9 mouse cellular contexts compared by ENCODE assay signal in the genomic region with DNA sequence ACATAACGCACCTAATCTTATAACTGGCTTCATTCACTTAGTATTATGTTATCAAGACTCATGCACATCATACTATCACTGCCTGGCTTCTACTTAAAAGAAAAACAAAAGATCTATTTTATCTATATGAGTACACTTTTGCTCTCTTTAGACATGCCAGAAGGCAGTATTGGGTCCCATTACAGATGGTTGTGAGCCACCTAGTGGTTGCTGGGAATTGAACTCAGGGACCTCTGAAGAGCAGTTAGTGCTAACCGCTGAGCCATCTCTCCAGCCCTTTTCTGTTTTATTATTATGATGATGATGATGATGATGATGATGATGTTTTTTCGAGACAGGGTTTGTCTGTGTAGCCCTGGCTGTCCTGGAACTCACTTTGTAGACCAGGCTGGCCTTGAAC. TPM values are rescaled to one million over a fixed set of nuclear protein-coding genes. Genes with fewer than 3 reads are reported as not detected.
A peak's percentile ranks its signal among the peaks of the same experiment; 100 is the strongest.
DNase-seq lines count a peak whose midpoint lies in the region; ATAC-seq and TF ChIP-seq lines count a peak whose summit lies in the region.
"Had no signal": no experiment of that assay in that cellular context is flagged by ENCODE, and none has a peak within 500 bp of the region (broad histone marks: within the 10 kb centered on the region; RNA-seq: fewer than 3 reads in every experiment).

No protein-coding gene starts in this region.

- TF ChIP-seq CTCF in heart, postnatal 0 days (IDR thresholded peaks at IDR 0.05; ENCODE audit: low read depth): peak; percentile 57

- no peaks in the 10 kb centered on the region for H3K36me3 ChIP-seq in midbrain, embryonic 14.5 days (ENCODE audit: control insufficient read depth, insufficient read depth, low read length)
- H3K36me3 ChIP-seq in midbrain, embryonic 15.5 days (replicated peaks): no peaks in the 10 kb centered on the region
- H3K36me3 ChIP-seq in heart, postnatal 0 days (replicated peaks; ENCODE audit: control insufficient read depth, insufficient read depth, low read length): no peaks in the 10 kb centered on the region
- H3K36me3 ChIP-seq: heart, embryonic 15.5 days had no signal

- H3K4me3 ChIP-seq in midbrain, embryonic 14.5 days (replicated peaks; ENCODE audit: low read depth, low read length): no peak overlapping the region
- H3K4me3 ChIP-seq in midbrain, embryonic 15.5 days: no peak overlapping the region
- no peak overlapping the region for H3K4me3 ChIP-seq in heart, postnatal 0 days (ENCODE audit: low read depth, low read length)
- H3K4me3 ChIP-seq: heart, embryonic 15.5 days had no signal

- 47% methylated on average over 3 of the region's 3 CpGs for WGBS in midbrain, embryonic 14.5 days
- 46% methylated on average over 3 of the region's 3 CpGs for WGBS in midbrain, embryonic 15.5 days
- 36% methylated on average over 3 of the region's 3 CpGs for WGBS in heart, postnatal 0 days

- ATAC-seq in midbrain, embryonic 14.5 days (ENCODE audit: low FRiP score, low TSS enrichment): no peak
- no peak for ATAC-seq in midbrain, embryonic 15.5 days (replicated peaks)
- no peak for ATAC-seq in heart, postnatal 0 days (ENCODE audit: insufficient read depth, low read depth)
- ATAC-seq in activated CD4-positive, CD25-positive, alpha-beta regulatory T cell, adult 4 months: no peak

- no peak overlapping the region for H3K4me2 ChIP-seq in midbrain, embryonic 14.5 days (ENCODE audit: low read length)
- H3K4me2 ChIP-seq in midbrain, embryonic 15.5 days: no peak overlapping the region
- no peak overlapping the region for H3K4me2 ChIP-seq in heart, postnatal 0 days (ENCODE audit: low read depth, low read length)
- H3K4me2 ChIP-seq: heart, embryonic 15.5 days had no signal

- no peak for TF ChIP-seq EP300 in heart, postnatal 0 days (IDR thresholded peaks at IDR 0.05; ENCODE audit: low read depth)

- intact Hi-C loops in gastrocnemius, postnatal 36 days (cut with DNase I): no loop called here

- H3K27ac ChIP-seq in midbrain, embryonic 14.5 days (replicated peaks; ENCODE audit: low read depth, low read length): no peak overlapping the region
- no peak overlapping the region for H3K27ac ChIP-seq in midbrain, embryonic 15.5 days
- H3K27ac ChIP-seq in heart, postnatal 0 days (ENCODE audit: low read depth): no peak overlapping the region
- H3K27ac ChIP-seq: heart, embryonic 15.5 days had no signal

- DNase-seq in cerebellum, postnatal 14 days: peak; percentile 66 to 68
- no peak for DNase-seq in cerebellum, adult 11 months
- peak; percentile 76 for DNase-seq in midbrain, embryonic 14.5 days
- peak; percentile 13 for DNase-seq in heart, postnatal 0 days (ENCODE audit: low spot score)
- peak; percentile 72 for DNase-seq in lung, postnatal 10 days
- DNase-seq in gastrocnemius, postnatal 36 days: no peak

- H3K9me3 ChIP-seq in midbrain, embryonic 14.5 days (ENCODE audit: control insufficient read depth, low read length): no peaks in the 10 kb centered on the region
- H3K9me3 ChIP-seq in midbrain, embryonic 15.5 days: no peaks in the 10 kb centered on the region
- no peaks in the 10 kb centered on the region for H3K9me3 ChIP-seq in heart, postnatal 0 days (replicated peaks; ENCODE audit: control insufficient read depth, low read length)
- H3K9me3 ChIP-seq: heart, embryonic 15.5 days had no signal

- H3K4me1 ChIP-seq in midbrain, embryonic 14.5 days (ENCODE audit: control insufficient read depth, insufficient read depth, low read length): no peaks in the 10 kb centered on the region
- no peaks in the 10 kb centered on the region for H3K4me1 ChIP-seq in midbrain, embryonic 15.5 days
- H3K4me1 ChIP-seq in heart, postnatal 0 days (ENCODE audit: control insufficient read depth, insufficient read depth): no peaks in the 10 kb centered on the region

- no peak overlapping the region for H3K9ac ChIP-seq in midbrain, embryonic 14.5 days (replicated peaks; ENCODE audit: low read length)
- no peak overlapping the region for H3K9ac ChIP-seq in midbrain, embryonic 15.5 days
- H3K9ac ChIP-seq in heart, postnatal 0 days (replicated peaks; ENCODE audit: low read depth, low read length): no peak overlapping the region
- H3K9ac ChIP-seq: heart, embryonic 15.5 days had no signal

- no peaks in the 10 kb centered on the region for H3K27me3 ChIP-seq in midbrain, embryonic 14.5 days (ENCODE audit: control insufficient read depth, insufficient read depth, low read length)
- H3K27me3 ChIP-seq in midbrain, embryonic 15.5 days (replicated peaks): no peaks in the 10 kb centered on the region
- H3K27me3 ChIP-seq in heart, postnatal 0 days (ENCODE audit: control insufficient read depth, insufficient read depth, low read length): no peaks in the 10 kb centered on the region
- H3K27me3 ChIP-seq: heart, embryonic 15.5 days had no signal

RNA-seq across cellular contexts. Expression of a gene that starts 13.4 kb away (rescaled TPM):
- 46.1 and 64.3 TPM in 2 replicates for polyA plus RNA-seq in midbrain, embryonic 14.5 days (2014; fragmentation: Nextera tagmentation; extraction: Ambion mirVana)
- 60.4 and 68.0 TPM in 2 replicates for polyA plus RNA-seq in midbrain, embryonic 15.5 days (2015; fragmentation: Nextera tagmentation; extraction: Ambion mirVana)
- total RNA-seq in heart, postnatal 0 days (2014; rRNA removed; ENCODE audit: low replicate concordance): 21.8 and 29.3 TPM in 2 replicates
- 15.0 and 16.1 TPM in 2 replicates for polyA plus RNA-seq in heart, postnatal 0 days (2015; fragmentation: Nextera tagmentation; extraction: Ambion mirVana)
- polyA plus RNA-seq in activated CD4-positive, CD25-positive, alpha-beta regulatory T cell, adult 4 months (2017; shearing (Covaris generic)): 10 to 100 TPM in 1 of 2 experiments, 1 to 10 TPM in 1; 8.1 to 10.9 TPM
- 10 to 100 TPM; 43.7 to 51.0 TPM for total RNA-seq in gastrocnemius, postnatal 36 days (2021)

RNA-seq across cellular contexts. Expression of a gene that starts 19.4 kb away (rescaled TPM):
- 14.9 and 17.8 TPM in 2 replicates for polyA plus RNA-seq in midbrain, embryonic 14.5 days (2014; fragmentation: Nextera tagmentation; extraction: Ambion mirVana)
- polyA plus RNA-seq in midbrain, embryonic 15.5 days (2015; fragmentation: Nextera tagmentation; extraction: Ambion mirVana): 13.8 and 15.9 TPM in 2 replicates
- total RNA-seq in heart, postnatal 0 days (2014; rRNA removed; ENCODE audit: low replicate concordance): 19.1 and 31.1 TPM in 2 replicates
- polyA plus RNA-seq in heart, postnatal 0 days (2015; fragmentation: Nextera tagmentation; extraction: Ambion mirVana): 5.4 and 5.9 TPM in 2 replicates
- polyA plus RNA-seq in activated CD4-positive, CD25-positive, alpha-beta regulatory T cell, adult 4 months (2017; shearing (Covaris generic)): 10 to 100 TPM; 17.9 to 25.0 TPM
- total RNA-seq in gastrocnemius, postnatal 36 days (2021): 10 to 100 TPM; 15.0 to 24.6 TPM

RNA-seq across cellular contexts. Expression of a gene that starts 21.0 kb away (rescaled TPM):
- 18.8 and 20.8 TPM in 2 replicates for polyA plus RNA-seq in midbrain, embryonic 14.5 days (2014; fragmentation: Nextera tagmentation; extraction: Ambion mirVana)
- 17.4 and 17.5 TPM in 2 replicates for polyA plus RNA-seq in midbrain, embryonic 15.5 days (2015; fragmentation: Nextera tagmentation; extraction: Ambion mirVana)
- total RNA-seq in heart, postnatal 0 days (2014; rRNA removed; ENCODE audit: low replicate concordance): 12.5 and 17.4 TPM in 2 replicates
- 4.8 and 5.0 TPM in 2 replicates for polyA plus RNA-seq in heart, postnatal 0 days (2015; fragmentation: Nextera tagmentation; extraction: Ambion mirVana)
- polyA plus RNA-seq in activated CD4-positive, CD25-positive, alpha-beta regulatory T cell, adult 4 months (2017; shearing (Covaris generic)): 10 to 100 TPM; 19.2 to 20.0 TPM
- total RNA-seq in gastrocnemius, postnatal 36 days (2021): 1 to 10 TPM; 4.2 to 5.4 TPM

RNA-seq across cellular contexts. Expression of a gene that starts 39.0 kb away (rescaled TPM):
- 41.8 and 44.3 TPM in 2 replicates for polyA plus RNA-seq in midbrain, embryonic 14.5 days (2014; fragmentation: Nextera tagmentation; extraction: Ambion mirVana)
- 40.5 TPM in 2 replicates for polyA plus RNA-seq in midbrain, embryonic 15.5 days (2015; fragmentation: Nextera tagmentation; extraction: Ambion mirVana)
- 33.7 and 35.4 TPM in 2 replicates for total RNA-seq in heart, postnatal 0 days (2014; rRNA removed; ENCODE audit: low replicate concordance)
- polyA plus RNA-seq in heart, postnatal 0 days (2015; fragmentation: Nextera tagmentation; extraction: Ambion mirVana): 22.3 and 24.7 TPM in 2 replicates
- polyA plus RNA-seq in activated CD4-positive, CD25-positive, alpha-beta regulatory T cell, adult 4 months (2017; shearing (Covaris generic)): 100 to 1,000 TPM; 137 to 165 TPM
- 10 to 100 TPM; 14.7 to 19.3 TPM for total RNA-seq in gastrocnemius, postnatal 36 days (2021)

RNA-seq across cellular contexts. Expression of a gene that starts 49.4 kb away (rescaled TPM):
- polyA plus RNA-seq in midbrain, embryonic 14.5 days (2014; fragmentation: Nextera tagmentation; extraction: Ambion mirVana): 16.1 and 16.6 TPM in 2 replicates
- polyA plus RNA-seq in midbrain, embryonic 15.5 days (2015; fragmentation: Nextera tagmentation; extraction: Ambion mirVana): 16.1 and 16.4 TPM in 2 replicates
- 1.9 and 3.0 TPM in 2 replicates for total RNA-seq in heart, postnatal 0 days (2014; rRNA removed; ENCODE audit: low replicate concordance)
- polyA plus RNA-seq in heart, postnatal 0 days (2015; fragmentation: Nextera tagmentation; extraction: Ambion mirVana): 2.4 and 2.6 TPM in 2 replicates
- 1 to 10 TPM; 3.3 to 5.4 TPM for polyA plus RNA-seq in activated CD4-positive, CD25-positive, alpha-beta regulatory T cell, adult 4 months (2017; shearing (Covaris generic))
- total RNA-seq in gastrocnemius, postnatal 36 days (2021): under 1 TPM; 0.69 to 0.87 TPM

Comparison
In these comparisons a context has a peak if more than half of its experiments do, and no peak if none do; other contexts are left out.
1. DNase-seq: peak in cerebellum, postnatal 14 days (2 of 2), midbrain, embryonic 14.5 days (single experiment), heart, postnatal 0 days (single experiment) and lung, postnatal 10 days (single experiment); none in cerebellum, adult 11 months (single experiment) and gastrocnemius, postnatal 36 days (0 of 2).